Mouse (Mus musculus) heart, embryonic 16.5 days (tissue): ENCODE measurements around the gene Gorab. TPM values are rescaled to one million over a fixed set of nuclear protein-coding genes. Genes with fewer than 3 reads are reported as not detected.
A peak's percentile ranks its signal among the peaks of the same experiment; 100 is the strongest.

Experiments
- ATAC-seq: fragments of 200-750 bp; cut with Nextera tagmentation; replicated peaks from 2 replicates; pipeline ENCODE4 v1.8.0; 2017; ENCODE audit warnings: moderate number of reproducible peaks; ENCODE audit not compliant: insufficient read depth, low FRiP score; ENCODE audit errors: extremely low read depth
- H3K27ac ChIP-seq: fragments of 300-500 bp; sonication (generic); 2 replicates; pipeline ENCODE4 v1.5.1; 2014; ENCODE audit warnings: mild to moderate bottlenecking, low read length, control low read depth, moderate library complexity
- H3K27me3 ChIP-seq: fragments of 300-500 bp; sonication (generic); 2 replicates; pipeline ENCODE4 v1.6.1; 2014; ENCODE audit warnings: low read length, mixed read lengths; ENCODE audit not compliant: control insufficient read depth, insufficient read depth
- H3K36me3 ChIP-seq: fragments of 300-500 bp; sonication (generic); 2 replicates; pipeline ENCODE4 v1.6.1; 2014; ENCODE audit not compliant: control insufficient read depth, insufficient read depth
- H3K4me1 ChIP-seq: fragments of 300-500 bp; sonication (generic); 2 replicates; pipeline ENCODE4 v1.6.1; 2014; ENCODE audit warnings: low read length, mixed read lengths; ENCODE audit not compliant: control insufficient read depth, insufficient read depth
- H3K4me2 ChIP-seq: fragments of 300-500 bp; sonication (generic); 2 replicates; pipeline ENCODE4 v1.6.1; 2014; ENCODE audit warnings: low read depth, mild to moderate bottlenecking, control low read depth, low read length
- H3K4me3 ChIP-seq: fragments of 300-500 bp; sonication (generic); 2 replicates; pipeline ENCODE4 v1.5.1; 2014; ENCODE audit warnings: mild to moderate bottlenecking, control low read depth, low read length
- H3K9ac ChIP-seq: fragments of 300-500 bp; sonication (generic); 2 replicates; pipeline ENCODE4 v1.6.1; 2014; ENCODE audit warnings: low read length, control low read depth
- H3K9me3 ChIP-seq: fragments of 300-500 bp; sonication (generic); replicated peaks from 2 replicates; pipeline ENCODE4 v1.6.1; 2016; ENCODE audit warnings: low read length; ENCODE audit not compliant: control insufficient read depth
- WGBS: fragments of 180-500 bp; shearing (Covaris S2); extraction: QIAGEN DNeasy Blood & Tissue Kit; methylation state at CpG from one replicate; pipeline ENCODE4 v1.1.7; 2014; 5-methylcytosine and 5-hydroxymethylcytosine counted together
- polyA plus RNA-seq: library from polyadenylated mRNA; unstranded; fragments of >200 nt; fragmentation: Nextera tagmentation; extraction: Ambion mirVana; gene quantifications from 2 replicates; pipeline ENCODE4 v1.2.1, GENCODE M21; 2015

The Gorab gene
- polyA plus RNA-seq, 1 experiment from 2014 or later: 9.3 TPM

DNA sequence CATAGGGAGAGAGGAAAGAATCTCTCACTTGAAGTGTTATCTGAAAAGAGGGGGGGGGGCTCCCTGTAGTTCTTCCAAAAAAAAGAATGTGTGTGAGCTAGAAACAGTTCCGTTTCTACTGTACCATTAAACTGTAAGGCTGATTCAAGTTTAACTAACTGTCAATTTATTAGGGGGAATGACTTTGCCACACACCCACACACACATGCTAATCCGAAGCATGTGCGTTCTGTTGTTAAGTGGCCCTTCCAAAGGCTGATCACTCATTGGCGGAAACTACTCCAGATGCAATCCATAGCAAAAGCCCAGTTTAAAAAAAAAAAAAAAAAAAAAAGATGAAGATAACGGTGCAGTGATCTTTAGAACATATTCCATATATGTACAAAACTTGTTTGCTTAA is 42.1 kb downstream of the Gorab start:
- H3K4me2 ChIP-seq: peak overlapping the region; percentile 29; the same call in 1 of the 2 replicates
- H3K36me3 ChIP-seq: no peaks in the 10 kb centered on the region
- H3K4me3 ChIP-seq: no peak overlapping the region
- no peaks in the 10 kb centered on the region for H3K9me3 ChIP-seq
- WGBS: 45% methylated on average over 5 of the region's 5 CpGs
- no peak overlapping the region for H3K9ac ChIP-seq
- H3K27ac ChIP-seq: peak overlapping the region; percentile 66
- peaks cover 6% of the 10 kb centered on the region; the same call in 1 of the 2 replicates for H3K4me1 ChIP-seq
- H3K27me3 ChIP-seq: no peaks in the 10 kb centered on the region
- ATAC-seq: peak; percentile 28; the same call in 1 of the 2 replicates

DNA sequence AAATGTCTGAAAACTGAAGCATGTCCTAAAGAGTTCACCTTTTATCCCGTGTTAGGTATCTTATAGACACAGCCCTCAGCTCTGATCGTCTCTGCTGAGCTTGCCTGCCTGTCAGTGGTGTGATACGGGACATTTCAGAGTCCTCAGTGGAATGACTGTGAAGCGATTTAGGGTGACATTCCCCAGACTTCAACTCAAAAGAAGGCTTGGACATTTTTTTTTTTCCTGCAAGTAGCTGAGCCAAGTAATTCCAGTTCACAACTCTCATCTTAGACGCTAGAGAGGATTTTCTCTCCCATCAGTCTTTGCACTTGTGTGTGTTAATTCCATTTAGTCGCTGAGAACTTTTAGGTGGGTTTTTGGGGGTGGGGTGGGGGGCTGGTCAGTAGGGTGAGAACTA is 42.7 kb downstream of the Gorab start:
- no peak for ATAC-seq
- no peak overlapping the region; the same call in 1 of the 2 replicates for H3K9ac ChIP-seq

DNA sequence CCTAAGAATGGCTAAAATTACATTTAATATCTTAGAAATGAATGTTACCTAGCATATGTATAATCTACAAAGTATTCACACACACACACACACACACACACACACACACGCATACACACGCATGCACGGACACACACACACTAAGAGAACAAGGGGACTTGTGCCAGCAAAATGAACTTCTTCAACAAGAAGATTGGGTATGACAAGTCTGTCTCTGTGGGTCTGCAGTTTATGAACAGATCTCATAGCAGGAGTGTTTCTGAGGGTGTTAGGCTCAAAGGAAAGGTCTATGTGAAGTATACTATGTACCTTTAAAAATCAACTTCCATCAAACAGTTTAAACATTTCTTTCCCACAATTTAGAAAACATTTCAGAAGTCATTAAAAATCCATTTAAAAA is 43.9 kb downstream of the Gorab start:
- H3K9me3 ChIP-seq: no peaks in the 10 kb centered on the region
- H3K27me3 ChIP-seq: no peaks in the 10 kb centered on the region
- no peak overlapping the region for H3K9ac ChIP-seq
- H3K4me3 ChIP-seq: no peak overlapping the region
- WGBS: 84% methylated on average over 3 of the region's 3 CpGs
- H3K4me2 ChIP-seq: no peak overlapping the region
- no peaks in the 10 kb centered on the region for H3K36me3 ChIP-seq
- no peak overlapping the region for H3K27ac ChIP-seq
- H3K4me1 ChIP-seq: peaks cover 6% of the 10 kb centered on the region; the same call in 1 of the 2 replicates
- no peak for ATAC-seq

More for the DNA sequence above, 42.7 kb downstream of the Gorab start:
- H3K4me1 ChIP-seq: peaks cover 6% of the 10 kb centered on the region; the same call in 1 of the 2 replicates
- peak overlapping the region; percentile 29; the same call in 1 of the 2 replicates for H3K4me2 ChIP-seq
- no peaks in the 10 kb centered on the region for H3K36me3 ChIP-seq
- H3K27me3 ChIP-seq: no peaks in the 10 kb centered on the region
- WGBS: 24% methylated on average over 6 of the region's 6 CpGs
- H3K9me3 ChIP-seq: no peaks in the 10 kb centered on the region
- H3K27ac ChIP-seq: peak overlapping the region; percentile 66
- H3K4me3 ChIP-seq: no peak overlapping the region

DNA sequence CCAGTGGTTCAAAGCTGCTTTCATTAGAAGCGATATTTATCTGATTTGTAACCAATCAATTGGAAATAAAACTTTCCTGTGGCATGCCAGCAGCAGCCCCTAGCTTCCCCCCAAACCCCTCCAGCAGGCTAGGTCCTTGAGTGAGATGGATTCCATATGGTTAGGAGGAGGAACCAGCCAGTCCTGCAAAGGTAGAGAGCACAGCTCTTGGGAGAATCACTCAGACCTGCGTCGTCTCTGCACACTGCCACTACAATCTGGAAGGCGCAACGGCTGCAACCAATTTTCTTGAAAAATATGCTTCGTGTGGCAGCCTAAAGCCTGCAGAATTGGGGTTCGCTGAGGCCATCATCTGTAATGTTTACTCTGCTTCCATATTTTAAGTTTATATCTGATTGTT is 45.3 kb downstream of the Gorab start:
- Histone ChIP-seq H3K4me2 (no peak overlapping the region), H3K9me3 (no peaks in the 10 kb centered on the region), H3K36me3 (no peaks in the 10 kb centered on the region), H3K9ac (no peak overlapping the region), H3K27ac (no peak overlapping the region), H3K4me3 (no peak overlapping the region), H3K27me3 (no peaks in the 10 kb centered on the region), H3K4me1 (peaks cover 6% of the 10 kb centered on the region; the same call in 1 of the 2 replicates)
- no peak for ATAC-seq
- WGBS: 53% methylated on average over 7 of the region's 7 CpGs

DNA sequence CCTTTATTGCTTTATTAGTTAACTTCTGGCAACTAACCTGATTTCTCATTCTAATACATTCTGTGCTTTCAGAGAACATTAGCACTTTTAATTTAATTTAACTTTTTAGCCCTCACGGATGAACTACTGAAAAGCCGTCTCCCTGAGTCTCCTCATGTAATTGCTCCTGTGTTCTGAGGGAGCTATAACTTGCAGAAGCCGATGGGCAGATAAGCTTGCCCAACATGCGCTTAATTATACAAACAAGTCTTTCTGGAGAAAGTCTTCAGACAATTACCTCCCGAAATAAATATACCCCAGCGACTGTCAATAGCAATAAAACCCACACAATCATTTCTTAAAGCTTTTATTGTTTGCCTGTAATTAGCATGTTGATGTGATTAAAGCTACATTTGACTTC is 45.7 kb downstream of the Gorab start:
- Histone ChIP-seq H3K27ac (no peak overlapping the region), H3K4me3 (no peak overlapping the region), H3K27me3 (no peaks in the 10 kb centered on the region), H3K36me3 (no peaks in the 10 kb centered on the region), H3K9ac (no peak overlapping the region), H3K4me1 (peaks cover 6% of the 10 kb centered on the region; the same call in 1 of the 2 replicates), H3K9me3 (no peaks in the 10 kb centered on the region), H3K4me2 (no peak overlapping the region)
- WGBS: 63% methylated on average over 6 of the region's 6 CpGs
- ATAC-seq: no peak

DNA sequence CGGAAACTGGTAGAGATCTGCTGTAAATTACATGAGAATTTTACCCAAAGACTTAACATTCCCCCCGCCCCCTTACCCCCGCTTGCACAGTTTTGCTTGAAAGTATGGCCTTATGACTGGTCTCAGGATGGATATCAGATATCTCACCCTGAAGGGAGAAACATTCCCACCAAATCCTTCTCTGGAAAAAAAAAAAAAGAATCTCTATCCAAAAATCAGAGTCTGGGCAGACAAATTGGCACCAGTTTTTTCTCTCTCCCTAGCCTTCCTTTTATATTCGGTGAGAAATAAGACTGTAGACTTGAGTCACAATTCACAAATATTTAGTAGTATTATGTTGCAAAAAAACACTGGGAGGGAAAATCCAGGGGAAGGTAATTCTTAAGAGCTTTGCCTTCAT is 47.3 kb downstream of the Gorab start:
- H3K27ac ChIP-seq: no peak overlapping the region
- WGBS: 69% methylated on average over 4 of the region's 4 CpGs

DNA sequence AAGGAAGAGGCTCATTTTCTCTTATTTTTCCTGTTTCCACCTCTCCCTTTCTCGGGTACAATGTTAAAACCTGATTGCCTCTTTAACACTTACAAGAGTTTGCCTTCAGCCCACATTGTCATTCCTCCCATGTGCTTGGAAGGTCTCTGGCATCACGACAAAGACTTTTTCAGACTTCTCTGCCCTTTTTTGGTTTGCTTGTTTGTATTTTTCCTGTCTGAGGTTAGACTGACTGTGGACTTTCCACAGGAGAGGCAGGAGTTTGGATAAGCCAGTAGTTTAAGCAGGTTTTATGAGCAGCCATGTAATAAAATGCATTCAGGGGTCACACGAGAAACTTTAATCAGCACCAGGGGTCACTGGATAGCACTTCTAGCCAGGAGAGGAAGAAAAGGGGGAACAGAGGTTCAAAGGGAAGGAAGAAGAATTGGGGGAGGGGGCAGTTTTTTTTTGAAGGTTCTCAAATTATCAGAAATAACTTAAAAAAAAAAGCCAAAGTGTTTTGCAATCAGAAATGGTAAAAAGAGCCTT is 47.8 kb downstream of the Gorab start:
- Histone ChIP-seq H3K36me3 (no peaks in the 10 kb centered on the region), H3K27ac (no peak overlapping the region), H3K9me3 (no peaks in the 10 kb centered on the region), H3K4me3 (no peak overlapping the region), H3K9ac (no peak overlapping the region), H3K4me1 (peaks cover under 1% of the 10 kb centered on the region; the same call in 1 of the 2 replicates), H3K4me2 (no peak overlapping the region), H3K27me3 (no peaks in the 10 kb centered on the region)
- 35% methylated on average over 3 of the region's 3 CpGs for WGBS
- ATAC-seq: no peak

More for the DNA sequence above, 47.3 kb downstream of the Gorab start:
- Histone ChIP-seq H3K4me2 (no peak overlapping the region), H3K27me3 (no peaks in the 10 kb centered on the region), H3K4me1 (peaks cover 5% of the 10 kb centered on the region; the same call in 1 of the 2 replicates), H3K9me3 (no peaks in the 10 kb centered on the region), H3K4me3 (no peak overlapping the region), H3K9ac (no peak overlapping the region), H3K36me3 (no peaks in the 10 kb centered on the region)
- no peak for ATAC-seq

DNA sequence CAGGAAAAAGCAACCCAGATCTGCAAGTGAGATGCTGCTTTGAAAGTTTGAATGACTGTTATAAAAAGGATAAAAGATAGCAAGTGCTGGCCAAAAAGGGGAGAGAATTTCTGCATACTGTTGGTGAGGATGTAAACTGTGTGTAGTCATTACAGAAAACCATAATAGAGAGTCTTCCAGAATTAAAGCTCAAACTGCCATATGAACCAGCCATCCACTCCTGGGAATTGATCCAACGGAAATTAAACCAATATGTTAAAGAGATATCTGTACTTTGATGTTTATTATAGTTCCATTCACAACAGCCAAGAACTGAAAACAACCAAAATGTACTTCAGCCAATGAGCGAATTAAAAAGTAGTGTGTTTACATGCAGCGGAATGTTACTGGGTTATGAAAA is 52.5 kb downstream of the Gorab start:
- no peak for ATAC-seq

DNA sequence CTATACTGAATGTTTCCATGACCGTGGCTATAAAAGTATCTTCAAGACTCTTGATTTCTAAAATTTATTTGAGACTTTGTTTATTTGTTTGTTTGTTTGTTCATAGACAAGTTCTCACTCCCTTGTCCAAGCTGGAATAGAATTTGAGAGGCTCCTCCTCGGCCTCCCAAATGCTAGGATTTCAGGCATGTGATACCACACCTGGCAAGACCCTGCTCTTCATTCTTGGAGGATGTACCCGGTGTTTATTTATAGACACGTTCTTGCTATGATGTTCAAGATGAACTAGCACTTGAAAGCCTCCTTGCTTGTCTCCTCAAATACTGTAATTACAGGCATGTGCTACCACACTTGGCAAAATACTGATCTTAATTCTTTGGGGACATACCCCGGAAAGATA is 57.9 kb downstream of the Gorab start:
- 68% methylated on average over 5 of the region's 5 CpGs for WGBS
- no peaks in the 10 kb centered on the region for H3K27me3 ChIP-seq
- no peaks in the 10 kb centered on the region for H3K4me1 ChIP-seq
- no peak overlapping the region for H3K9ac ChIP-seq
- ATAC-seq: no peak
- no peaks in the 10 kb centered on the region for H3K36me3 ChIP-seq
- no peak overlapping the region for H3K4me2 ChIP-seq
- no peak overlapping the region for H3K4me3 ChIP-seq
- no peaks in the 10 kb centered on the region for H3K9me3 ChIP-seq
- H3K27ac ChIP-seq: no peak overlapping the region

More for the DNA sequence above, 52.5 kb downstream of the Gorab start:
- no peak overlapping the region for H3K27ac ChIP-seq
- no peak overlapping the region for H3K4me2 ChIP-seq
- no peaks in the 10 kb centered on the region for H3K4me1 ChIP-seq
- WGBS: 75% methylated on average over 3 of the region's 3 CpGs
- H3K36me3 ChIP-seq: no peaks in the 10 kb centered on the region
- no peaks in the 10 kb centered on the region for H3K27me3 ChIP-seq
- no peak overlapping the region for H3K4me3 ChIP-seq
- no peak overlapping the region for H3K9ac ChIP-seq
- no peaks in the 10 kb centered on the region for H3K9me3 ChIP-seq
